Comparison of ENCODE assay signal across 11 mouse cellular contexts in the genomic region with DNA sequence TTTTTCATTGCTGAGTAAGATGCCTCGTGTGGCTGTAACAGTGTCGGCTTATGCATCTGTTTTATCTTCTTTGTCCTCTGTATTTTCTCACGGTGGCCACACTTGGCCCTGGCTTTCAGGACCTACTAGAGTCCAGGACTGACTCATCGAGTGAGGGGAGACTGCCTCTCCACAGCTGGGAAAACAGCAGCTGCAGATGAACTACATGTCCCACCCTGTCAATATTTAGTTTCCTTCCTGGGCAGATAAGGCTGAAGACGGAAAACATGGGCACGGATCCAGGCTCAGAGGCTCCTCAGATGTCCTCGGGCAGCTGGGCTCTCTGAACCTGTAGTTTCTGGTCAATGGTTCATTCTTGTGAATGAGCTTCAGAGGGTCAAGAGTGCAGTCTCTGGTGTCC. TPM values are rescaled to one million over a fixed set of nuclear protein-coding genes. Genes with fewer than 3 reads are reported as not detected.
DNase-seq lines count a peak whose midpoint lies in the region; ATAC-seq lines count a peak whose summit lies in the region.
"Had no signal": no experiment of that assay in that cellular context is flagged by ENCODE, and none has a peak within 500 bp of the region (broad histone marks: within the 10 kb centered on the region; RNA-seq: fewer than 3 reads in every experiment).

No protein-coding gene starts in this region.

- 0 out of 2 replicates have a peak, but pooled peaks cover 5% of the 10 kb centered on the region for H3K9me3 ChIP-seq in heart, embryonic 13.5 days
- H3K9me3 ChIP-seq: midbrain, embryonic 12.5 days had no signal

- H3K9ac ChIP-seq in heart, embryonic 13.5 days: no peak overlapping the region
- H3K9ac ChIP-seq: midbrain, embryonic 12.5 days had no signal

- no peaks in the 10 kb centered on the region for H3K27me3 ChIP-seq in heart, embryonic 13.5 days (replicated peaks)
- H3K27me3 ChIP-seq: midbrain, embryonic 12.5 days had no signal

- peak; percentile 66 for DNase-seq in ovary, adult 18-20 months (ENCODE audit: low spot score)
- no peak for DNase-seq in ovary, postnatal 10 days (ENCODE audit: low spot score)
- peak; percentile 62 to 78 for DNase-seq in lung, adult 18-20 months
- DNase-seq in testis, postnatal 10 days (ENCODE audit: low spot score): peak; percentile 83
- no peak for DNase-seq in c-Kit-positive CD71-positive TER-119-positive erythroid progenitor cells, embryonic 14.5 days (ENCODE audit: low spot score)
- DNase-seq in Muller cell, postnatal 12 days (ENCODE audit: inconsistent ontology term): no peak
- DNase-seq: spleen, adult 18-20 months had no signal

- no peak overlapping the region for H3K4me3 ChIP-seq in heart, embryonic 13.5 days
- H3K4me3 ChIP-seq: erythroblast, embryonic 14.5 days; midbrain, embryonic 12.5 days had no signal

- H3K27ac ChIP-seq in heart, embryonic 13.5 days (replicated peaks): no peak overlapping the region
- H3K27ac ChIP-seq: midbrain, embryonic 12.5 days had no signal

- peak; percentile 26; the same call in 1 of the 2 replicates for ATAC-seq in heart, embryonic 13.5 days (ENCODE audit: extremely low read depth, insufficient number of reproducible peaks, low FRiP score, low TSS enrichment)
- no peak for ATAC-seq in CD4-positive, CD25-positive, alpha-beta regulatory T cell, adult 4 months

- H3K36me3 ChIP-seq in heart, embryonic 13.5 days: no peaks in the 10 kb centered on the region
- H3K36me3 ChIP-seq: midbrain, embryonic 12.5 days had no signal

- 32% methylated on average over 7 of the region's 7 CpGs for WGBS in heart, embryonic 13.5 days

- no peak overlapping the region for H3K4me2 ChIP-seq in heart, embryonic 13.5 days
- H3K4me2 ChIP-seq: midbrain, embryonic 12.5 days had no signal

- H3K4me1 ChIP-seq in heart, embryonic 13.5 days: peaks cover 40% of the 10 kb centered on the region
- H3K4me1 ChIP-seq: midbrain, embryonic 12.5 days had no signal

RNA-seq across cellular contexts. Expression of gene Bpi, which starts 9.6 kb away (rescaled TPM):
- not detected in 2 replicates for polyA plus RNA-seq in heart, embryonic 13.5 days (2015; fragmentation: Nextera tagmentation; extraction: Ambion mirVana)
- polyA plus RNA-seq in CD4-positive, CD25-positive, alpha-beta regulatory T cell, adult 4 months (2017; shearing (Covaris generic)): not detected
- polyA plus RNA-seq: erythroblast, embryonic 14.5 days; midbrain, embryonic 12.5 days had no signal

RNA-seq across cellular contexts. Expression of gene D630003M21Rik, which starts 19.3 kb away (rescaled TPM):
- 2.2 and 2.7 TPM in 2 replicates for polyA plus RNA-seq in heart, embryonic 13.5 days (2015; fragmentation: Nextera tagmentation; extraction: Ambion mirVana)
- polyA plus RNA-seq in CD4-positive, CD25-positive, alpha-beta regulatory T cell, adult 4 months (2017; shearing (Covaris generic)): not detected

RNA-seq across cellular contexts. Expression of gene Lbp, which starts 58.0 kb away (rescaled TPM):
- 11.8 and 14.9 TPM in 2 replicates for polyA plus RNA-seq in heart, embryonic 13.5 days (2015; fragmentation: Nextera tagmentation; extraction: Ambion mirVana)
- 1 to 10 TPM in 1 of 2 experiments, not detected in 1; 1.3 TPM for polyA plus RNA-seq in CD4-positive, CD25-positive, alpha-beta regulatory T cell, adult 4 months (2017; shearing (Covaris generic))

Comparison
In these comparisons a context has a peak if more than half of its experiments do, and no peak if none do; other contexts are left out.
1. DNase-seq: peak in ovary, adult 18-20 months (single experiment), lung, adult 18-20 months (2 of 2) and testis, postnatal 10 days (single experiment); none in ovary, postnatal 10 days (single experiment), c-Kit-positive CD71-positive TER-119-positive erythroid progenitor cells, embryonic 14.5 days (single experiment) and Muller cell, postnatal 12 days (single experiment).